Mouse (Mus musculus): ENCODE data around the gene Pyurf.

DNA sequence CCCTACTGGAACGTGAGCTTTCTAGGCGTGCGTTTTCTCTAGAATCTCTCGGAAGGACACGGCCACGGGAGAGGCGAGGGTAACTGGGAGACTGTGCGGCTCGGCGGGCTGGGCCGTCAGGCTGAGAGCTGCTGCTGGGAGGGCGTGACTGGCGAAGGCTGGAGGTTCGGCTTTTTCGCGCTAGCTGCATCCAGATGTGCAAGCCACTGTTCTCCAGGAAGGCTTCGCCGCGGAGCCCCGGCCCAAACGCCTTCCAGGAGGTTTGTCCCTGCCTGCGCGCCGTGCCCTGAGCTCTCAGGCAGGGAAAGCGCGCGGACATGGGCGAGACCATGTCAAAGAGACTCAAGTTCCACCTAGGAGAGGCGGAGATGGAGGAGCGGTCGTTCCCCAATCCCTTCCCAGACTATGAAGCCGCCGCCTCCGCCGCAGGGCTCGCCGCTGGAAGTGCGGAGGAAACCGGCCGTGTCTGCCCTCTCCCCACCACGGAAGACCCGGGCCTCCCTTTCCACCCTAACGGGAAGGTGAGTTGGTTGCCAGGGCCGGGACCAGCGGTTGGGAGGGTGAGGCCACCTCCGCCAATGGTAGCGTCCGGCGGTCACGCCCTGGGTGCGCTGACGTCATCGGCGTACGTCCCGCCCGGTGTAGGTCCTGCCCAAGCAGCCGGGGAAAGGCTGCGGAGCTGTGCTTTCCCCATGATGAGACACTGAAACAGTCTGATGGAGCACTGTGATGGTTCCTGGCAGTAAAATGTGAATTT, 11.0 kb upstream of the Pyurf start:
- TF ChIP-seq CTCF (IDR thresholded peaks at IDR 0.05; ENCODE audit: low read depth) (no peak), EP300 (IDR thresholded peaks at IDR 0.05; ENCODE audit: low read depth) (peak; percentile 60; the same call in 1 of the 2 replicates)
